Mouse (Mus musculus) lung, postnatal 0 days (tissue): Measurements from ENCODE around the gene Rps21.

Experiments used
- CTCF ChIP-seq: IDR thresholded peaks from 2 replicates; pipeline ENCODE4 v1.5.1; 2016; ENCODE audit warnings: antibody characterized with exemption, mild to moderate bottlenecking
- EP300 ChIP-seq: IDR thresholded peaks from 2 replicates; pipeline ENCODE4 v1.6.1; 2016; ENCODE audit warnings: antibody characterized with exemption, mild to moderate bottlenecking, control low read depth

GRCm38 (mm10) chr2:180225762-180226378 lies 31.3 kb upstream of the Rps21 start, which contains the start of gene Lama5:
- no peak; the same call in 1 of the 2 replicates for TF ChIP-seq CTCF
- no peak for TF ChIP-seq EP300
